Mouse (Mus musculus) lung, embryonic 16.5 days (tissue): ENCODE measurements around the gene Cib1. TPM values are rescaled to one million over a fixed set of nuclear protein-coding genes. Genes with fewer than 3 reads are reported as not detected.

ENCODE experiments used
- ATAC-seq: fragments of 200-750 bp; cut with Nextera tagmentation; 2 replicates; pipeline ENCODE4 v1.8.0; 2017; ENCODE audit warnings: low read depth, mild to moderate bottlenecking, moderate library complexity
- H3K27ac ChIP-seq: fragments of 300-500 bp; sonication (generic); 2 replicates; pipeline ENCODE4 v1.5.1; 2014; ENCODE audit warnings: mild to moderate bottlenecking, control low read depth, low read length
- H3K27me3 ChIP-seq: fragments of 300-500 bp; sonication (generic); 2 replicates; pipeline ENCODE4 v1.6.1; 2014; ENCODE audit warnings: low read depth, low read length, mixed read lengths; ENCODE audit not compliant: control insufficient read depth, insufficient read depth
- H3K36me3 ChIP-seq: fragments of 300-500 bp; sonication (generic); 2 replicates; pipeline ENCODE4 v1.6.1; 2014; ENCODE audit warnings: low read length; ENCODE audit not compliant: control insufficient read depth, insufficient read depth
- H3K4me1 ChIP-seq: fragments of 300-500 bp; sonication (generic); replicated peaks from 2 replicates; pipeline ENCODE4 v1.6.1; 2014; ENCODE audit warnings: low read length, mixed read lengths; ENCODE audit not compliant: control insufficient read depth, insufficient read depth
- H3K4me2 ChIP-seq: fragments of 300-500 bp; sonication (generic); 2 replicates; pipeline ENCODE4 v1.6.1; 2014; ENCODE audit warnings: low read depth, low read length, control low read depth
- H3K4me3 ChIP-seq: fragments of 300-500 bp; sonication (generic); 2 replicates; pipeline ENCODE4 v1.5.1; 2014; ENCODE audit warnings: mild to moderate bottlenecking, low read length, control low read depth
- H3K9ac ChIP-seq: fragments of 300-500 bp; sonication (generic); 2 replicates; pipeline ENCODE4 v1.6.1; 2014; ENCODE audit warnings: low read length, control low read depth
- H3K9me3 ChIP-seq: fragments of 300-500 bp; sonication (generic); 2 replicates; pipeline ENCODE4 v1.6.1; 2016; ENCODE audit warnings: low read length; ENCODE audit not compliant: control insufficient read depth
- WGBS: fragments of 180-500 bp; shearing (Covaris S2); extraction: QIAGEN DNeasy Blood & Tissue Kit; methylation state at CpG from one replicate; pipeline ENCODE4 v1.1.7; 2014; 5-methylcytosine and 5-hydroxymethylcytosine counted together
- polyA plus RNA-seq: library from polyadenylated mRNA; unstranded; fragments of >200 nt; fragmentation: Nextera tagmentation; extraction: Ambion mirVana; gene quantifications from 2 replicates; pipeline ENCODE4 v1.2.1, GENCODE M21; 2015

Gene Cib1
- polyA plus RNA-seq, 1 experiment from 2014 or later: 88.4 TPM

DNA sequence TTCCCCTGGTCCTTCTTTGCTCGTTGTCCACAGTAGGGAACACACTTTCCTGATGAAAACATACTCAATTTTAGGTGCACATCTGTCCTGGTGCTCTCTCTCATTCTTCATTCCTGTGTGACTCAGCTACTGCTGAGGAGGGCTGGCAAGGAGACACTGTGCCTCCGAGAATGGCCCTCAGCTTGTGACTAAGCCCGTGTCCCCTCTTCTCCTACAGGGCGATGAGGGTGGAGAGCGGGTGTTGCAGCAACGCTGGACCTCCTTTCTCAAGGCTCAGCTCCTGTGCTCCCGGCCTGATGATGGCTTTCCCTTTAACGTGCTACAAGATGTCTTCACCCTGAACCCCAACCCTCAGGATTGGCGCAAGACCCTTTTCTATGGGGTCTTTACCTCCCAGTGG lies 13.9 kb downstream of the Cib1 start:
- Histone ChIP-seq H3K36me3 (peaks cover 16% of the 10 kb centered on the region), H3K4me1 (no peaks in the 10 kb centered on the region), H3K27ac (no peak overlapping the region), H3K9ac (no peak overlapping the region), H3K27me3 (no peaks in the 10 kb centered on the region), H3K9me3 (no peaks in the 10 kb centered on the region), H3K4me3 (no peak overlapping the region), H3K4me2 (no peak overlapping the region)
- 87% methylated on average over 9 of the region's 9 CpGs for WGBS
- ATAC-seq: no peak

DNA sequence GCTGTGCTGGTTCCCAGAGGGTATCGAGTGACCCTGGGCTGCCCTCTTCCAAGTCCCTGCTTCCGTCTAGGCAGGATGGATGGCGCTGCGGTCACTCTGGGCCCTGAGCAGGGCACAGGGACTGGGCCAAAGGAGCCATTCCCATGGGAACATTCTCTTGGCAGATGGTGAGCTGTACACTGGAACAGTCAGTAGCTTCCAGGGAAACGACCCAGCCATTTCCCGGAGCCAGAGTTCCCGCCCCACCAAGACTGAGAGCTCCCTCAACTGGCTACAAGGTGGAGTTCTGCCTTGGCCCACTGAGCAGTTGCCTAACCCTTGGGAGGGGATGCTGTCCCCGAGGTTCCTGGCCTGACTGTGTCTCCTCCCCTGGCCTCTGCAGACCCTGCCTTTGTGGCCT lies 16.0 kb downstream of the Cib1 start:
- WGBS: 81% methylated on average over 8 of the region's 8 CpGs
- H3K4me3 ChIP-seq: no peak overlapping the region
- H3K4me2 ChIP-seq: no peak overlapping the region
- peaks cover 20% of the 10 kb centered on the region for H3K36me3 ChIP-seq
- ATAC-seq: peak; percentile 35
- H3K27me3 ChIP-seq: no peaks in the 10 kb centered on the region
- H3K9me3 ChIP-seq: no peaks in the 10 kb centered on the region
- H3K9ac ChIP-seq: no peak overlapping the region
- H3K4me1 ChIP-seq: no peaks in the 10 kb centered on the region
- H3K27ac ChIP-seq: no peak overlapping the region

DNA sequence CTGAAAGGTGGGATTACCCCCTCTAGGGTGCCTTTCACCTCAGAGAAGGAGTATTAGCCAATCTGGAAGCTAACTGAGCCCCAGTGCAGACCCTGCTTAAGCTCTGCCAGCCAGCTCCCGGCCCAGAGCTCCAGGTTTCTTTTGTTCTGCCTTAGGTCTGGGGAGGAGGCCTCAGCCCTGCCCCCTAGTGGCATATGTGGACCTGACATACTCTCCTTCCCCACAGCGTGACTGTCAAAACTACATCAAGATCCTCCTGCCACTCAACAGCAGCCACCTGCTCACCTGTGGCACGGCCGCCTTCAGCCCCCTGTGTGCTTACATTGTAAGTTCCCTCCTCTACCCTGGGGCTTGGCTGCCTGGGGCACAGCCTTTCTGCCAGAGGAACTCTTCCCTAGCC lies 17.2 kb downstream of the Cib1 start:
- Histone ChIP-seq H3K9ac (peak overlapping the region; percentile 39; the same call in 1 of the 2 replicates), H3K36me3 (peaks cover 17% of the 10 kb centered on the region), H3K4me1 (no peaks in the 10 kb centered on the region), H3K9me3 (no peaks in the 10 kb centered on the region), H3K4me3 (no peak overlapping the region), H3K4me2 (no peak overlapping the region), H3K27ac (no peak overlapping the region), H3K27me3 (no peaks in the 10 kb centered on the region)
- ATAC-seq: peak; percentile 83
- 24% methylated on average over 4 of the region's 4 CpGs for WGBS

DNA sequence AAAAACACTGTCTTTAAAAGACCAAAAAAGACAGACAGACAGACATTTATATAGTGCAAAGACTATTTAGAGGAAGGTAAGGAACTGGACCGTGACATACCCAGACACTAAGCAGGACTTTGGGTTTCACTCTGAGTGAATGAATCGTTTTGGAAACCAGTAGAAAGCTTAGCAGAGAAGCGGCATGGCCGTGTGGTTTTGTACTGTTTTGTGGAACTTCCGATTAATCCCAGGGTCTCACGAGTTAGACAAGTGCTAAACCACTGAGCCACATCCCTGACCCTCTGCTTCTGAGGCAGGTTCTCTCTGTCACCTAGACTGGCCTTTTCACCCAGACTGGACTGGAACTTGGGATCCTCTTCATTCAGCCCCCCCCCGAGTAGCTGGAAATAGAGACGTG lies 18.2 kb downstream of the Cib1 start:
- 77% methylated on average over 8 of the region's 8 CpGs for WGBS
- H3K4me3 ChIP-seq: no peak overlapping the region
- no peaks in the 10 kb centered on the region for H3K9me3 ChIP-seq
- peaks cover 2% of the 10 kb centered on the region for H3K4me1 ChIP-seq
- no peak for ATAC-seq
- H3K36me3 ChIP-seq: peaks cover 12% of the 10 kb centered on the region
- no peak overlapping the region for H3K9ac ChIP-seq
- no peak overlapping the region for H3K4me2 ChIP-seq
- H3K27me3 ChIP-seq: no peaks in the 10 kb centered on the region
- H3K27ac ChIP-seq: no peak overlapping the region

DNA sequence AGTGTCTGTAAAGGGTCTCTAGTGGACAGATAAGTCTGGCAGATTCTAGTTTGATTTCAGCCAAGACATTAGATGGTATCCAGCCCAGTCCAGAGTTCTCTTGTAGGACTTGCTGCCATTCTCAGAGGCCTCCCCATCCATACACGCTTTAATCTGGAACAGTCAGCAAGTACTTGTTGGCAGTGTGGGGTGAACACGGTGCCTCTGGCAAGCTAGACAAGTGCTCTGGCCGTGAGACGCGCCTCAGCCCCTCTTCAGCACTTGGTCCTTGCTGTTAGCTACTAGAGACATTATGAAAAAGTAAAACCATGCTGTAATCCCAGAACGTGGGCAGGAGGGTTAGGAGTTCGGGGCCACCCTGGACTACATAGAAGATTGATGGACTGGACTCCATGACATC lies 19.0 kb downstream of the Cib1 start:
- H3K4me1 ChIP-seq: peaks cover 5% of the 10 kb centered on the region
- peaks cover 6% of the 10 kb centered on the region; the same call in 1 of the 2 replicates for H3K36me3 ChIP-seq
- no peaks in the 10 kb centered on the region for H3K27me3 ChIP-seq
- 88% methylated on average over 7 of the region's 7 CpGs for WGBS
- H3K9ac ChIP-seq: no peak overlapping the region
- no peak overlapping the region for H3K4me3 ChIP-seq
- no peak for ATAC-seq
- no peaks in the 10 kb centered on the region for H3K9me3 ChIP-seq
- H3K27ac ChIP-seq: no peak overlapping the region
- H3K4me2 ChIP-seq: no peak overlapping the region

DNA sequence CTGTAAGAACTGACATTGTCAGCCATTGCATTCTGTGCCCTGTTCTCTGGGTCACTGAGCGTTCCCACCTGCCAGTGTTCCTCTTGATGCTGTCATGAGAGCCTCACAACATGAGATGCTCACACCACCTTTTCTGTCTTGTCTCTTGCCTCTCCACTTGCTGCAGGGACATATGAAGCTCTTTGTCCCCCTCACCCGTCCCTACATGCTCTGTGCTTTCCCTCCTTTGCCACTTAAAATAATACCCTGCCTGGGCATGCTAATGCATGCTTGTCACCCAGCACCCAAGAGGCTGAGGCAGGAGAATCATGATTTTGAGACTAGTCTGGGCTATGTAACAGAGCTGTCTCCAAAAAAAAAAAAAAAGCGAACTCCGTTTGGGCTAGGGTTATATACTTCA lies 21.6 kb downstream of the Cib1 start:
- WGBS: 83% methylated on average over 4 of the region's 4 CpGs
- no peaks in the 10 kb centered on the region for H3K27me3 ChIP-seq
- H3K4me3 ChIP-seq: no peak overlapping the region
- no peak overlapping the region for H3K9ac ChIP-seq
- no peaks in the 10 kb centered on the region for H3K9me3 ChIP-seq
- H3K4me1 ChIP-seq: peaks cover 25% of the 10 kb centered on the region
- no peak for ATAC-seq
- 0 out of 2 replicates have a peak, but pooled peaks cover 6% of the 10 kb centered on the region for H3K36me3 ChIP-seq
- H3K27ac ChIP-seq: no peak overlapping the region
- no peak overlapping the region for H3K4me2 ChIP-seq

DNA sequence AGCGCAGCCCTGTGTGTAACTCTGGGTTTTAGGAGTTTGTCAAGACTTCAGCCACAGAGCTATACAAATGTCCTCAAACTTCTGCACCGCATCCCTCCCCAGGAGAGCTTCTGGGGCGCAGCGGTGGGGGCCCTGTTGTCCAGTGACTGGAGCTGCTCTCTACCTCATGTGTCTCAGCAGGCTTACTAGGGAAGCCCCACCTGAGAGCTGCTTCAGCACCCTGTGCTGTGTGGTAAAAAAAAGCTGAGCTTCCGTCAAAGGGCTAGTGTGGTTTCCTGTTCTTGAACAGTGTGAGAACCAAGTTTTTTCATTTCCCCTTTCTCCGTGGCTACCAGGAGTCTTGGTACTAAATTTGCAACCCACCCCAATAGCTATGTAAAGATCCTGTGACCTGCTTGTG lies 22.9 kb downstream of the Cib1 start:
- ATAC-seq: no peak
- H3K9ac ChIP-seq: no peak overlapping the region
- H3K27ac ChIP-seq: peak overlapping the region; percentile 88
- no peaks in the 10 kb centered on the region for H3K27me3 ChIP-seq
- H3K4me2 ChIP-seq: no peak overlapping the region
- no peak overlapping the region for H3K4me3 ChIP-seq
- H3K9me3 ChIP-seq: no peaks in the 10 kb centered on the region
- 65% methylated on average over 6 of the region's 6 CpGs for WGBS
- H3K4me1 ChIP-seq: peaks cover 25% of the 10 kb centered on the region
- 0 out of 2 replicates have a peak, but pooled peaks cover 3% of the 10 kb centered on the region for H3K36me3 ChIP-seq

DNA sequence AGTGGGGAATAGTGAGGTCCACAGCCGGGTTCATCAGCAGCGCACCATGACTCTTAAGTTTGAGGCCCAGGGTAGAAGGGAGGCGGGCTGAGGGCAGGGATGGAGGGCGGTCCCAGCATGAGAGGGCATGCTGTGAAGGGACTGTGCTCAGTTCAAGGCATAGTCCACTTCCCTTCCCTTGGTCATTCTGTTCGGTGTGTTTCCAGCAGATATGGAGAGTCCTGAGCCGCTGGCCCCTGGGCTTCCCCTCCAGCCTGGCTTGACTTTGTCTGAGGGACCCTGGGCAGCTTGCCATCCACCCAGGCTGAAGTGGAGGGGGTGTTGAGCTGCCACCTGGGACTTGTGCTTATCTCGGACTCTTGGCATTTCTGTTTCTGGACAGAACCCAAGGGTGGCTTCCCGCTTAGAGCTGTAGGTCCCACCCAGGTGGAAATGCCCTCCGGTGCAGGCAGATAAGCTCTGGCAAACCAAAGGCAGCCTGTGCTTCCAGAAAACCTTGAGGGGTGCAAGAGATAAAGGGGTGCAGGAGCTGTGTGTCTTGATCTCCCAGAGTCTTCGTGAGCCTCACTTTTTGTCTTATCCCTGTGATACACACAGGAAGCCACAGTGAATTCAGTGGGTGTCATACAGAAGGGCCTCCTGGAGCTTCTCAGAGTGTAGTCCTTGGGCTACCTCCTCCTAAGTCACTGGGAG lies 23.7 kb downstream of the Cib1 start:
- Histone ChIP-seq H3K27ac (peak overlapping the region; percentile 88), H3K9me3 (no peaks in the 10 kb centered on the region), H3K27me3 (no peaks in the 10 kb centered on the region), H3K4me1 (peaks cover 25% of the 10 kb centered on the region), H3K36me3 (0 out of 2 replicates have a peak, but pooled peaks cover 3% of the 10 kb centered on the region), H3K4me3 (no peak overlapping the region), H3K9ac (no peak overlapping the region), H3K4me2 (no peak overlapping the region)
- peak; percentile 82 for ATAC-seq
- 38% methylated on average over 10 of the region's 10 CpGs for WGBS

DNA sequence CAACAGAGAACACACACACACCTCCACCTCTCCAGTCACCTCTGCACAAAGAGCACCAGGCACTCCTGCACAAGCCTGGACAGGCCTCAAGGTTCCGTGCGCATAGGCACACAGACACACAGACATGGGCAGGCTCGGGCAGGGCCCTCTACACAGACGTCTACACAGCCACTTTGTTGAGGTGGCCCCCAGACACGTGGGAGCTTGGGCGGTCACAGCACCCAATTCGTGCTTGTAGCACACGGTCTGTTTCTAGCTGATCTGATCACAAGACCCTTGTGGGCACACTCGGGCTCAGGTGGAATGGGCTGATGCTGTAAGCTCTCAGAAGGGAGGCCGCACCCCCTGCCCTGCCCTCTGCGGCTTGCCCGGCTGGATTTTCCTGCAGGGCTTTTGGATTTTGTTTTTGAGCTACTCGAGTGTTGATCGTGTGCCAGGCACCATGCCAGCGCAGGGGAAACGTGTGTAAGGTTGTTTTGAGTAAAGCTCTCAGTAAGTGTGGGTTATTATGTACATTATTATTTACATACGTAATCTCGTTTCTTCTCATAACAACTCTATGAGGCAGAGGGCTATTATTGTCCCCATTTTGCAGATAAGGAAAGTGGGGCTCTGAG lies 24.5 kb downstream of the Cib1 start:
- Histone ChIP-seq H3K36me3 (0 out of 2 replicates have a peak, but pooled peaks cover under 1% of the 10 kb centered on the region), H3K4me3 (no peak overlapping the region), H3K27me3 (no peaks in the 10 kb centered on the region), H3K9ac (peak overlapping the region; percentile 21; the same call in 1 of the 2 replicates), H3K9me3 (no peaks in the 10 kb centered on the region), H3K27ac (peak overlapping the region; percentile 88), H3K4me2 (peak overlapping the region; percentile 25; the same call in 1 of the 2 replicates), H3K4me1 (peaks cover 25% of the 10 kb centered on the region)
- peak; percentile 81 for ATAC-seq
- WGBS: 45% methylated on average over 18 of the region's 18 CpGs
